Mouse (Mus musculus) gastrocnemius, adult 2 months (tissue): ENCODE data around the gene Nedd9. TPM values are rescaled to one million over a fixed set of nuclear protein-coding genes. Genes with fewer than 3 reads are reported as not detected.

Source experiments
- DNase-seq: peaks from one replicate; pipeline ENCODE4 v3.0.0; 2022
- H3K27ac ChIP-seq: fragments of 200-600 bp; 2 replicates; pipeline ENCODE4 v1.8.1; 2022; ENCODE audit warnings: mild to moderate bottlenecking
- H3K4me3 ChIP-seq: fragments of 200-600 bp; 2 replicates; pipeline ENCODE4 v1.8.1; 2022; ENCODE audit warnings: mild to moderate bottlenecking, moderate library complexity
- CTCF ChIP-seq: fragments of 200-600 bp; IDR thresholded peaks from 2 replicates; pipeline ENCODE4 v1.8.1; 2022; ENCODE audit warnings: antibody characterized with exemption, mild to moderate bottlenecking, moderate library complexity
- intact Hi-C: fragments of 180-260 bp; cut with DNase I; formaldehyde crosslinking; loops from one replicate; pipeline ENCODE4 v1.15.1; 2025
- total RNA-seq, 2 experiments: library from RNA; stranded (reverse); gene quantifications; 2 replicates each; pipeline ENCODE4 v1.2.3; 2021

Nedd9 gene
- total RNA-seq, 2 experiments from 2014 or later, result 4.2 to 11.2 TPM

DNA sequence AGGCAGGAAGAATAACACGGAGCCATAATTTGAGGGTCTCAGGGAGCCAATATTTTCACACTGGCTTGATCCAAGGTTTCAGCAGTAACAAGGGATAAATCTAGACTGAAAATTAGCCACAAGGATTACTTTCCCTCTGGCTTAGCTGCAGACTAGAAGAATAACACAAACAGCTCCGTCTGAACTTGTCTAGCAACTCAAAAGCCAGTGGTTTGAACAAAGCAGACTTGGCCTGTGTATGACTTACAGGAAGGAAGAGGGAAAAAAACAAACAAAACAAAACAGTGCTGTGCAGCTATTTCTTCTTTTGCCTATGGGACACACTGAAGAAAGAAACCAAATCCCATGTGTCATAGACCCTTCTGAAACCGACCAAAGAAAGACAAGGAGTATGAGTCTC lies 25.7 kb downstream of the Nedd9 start:
- DNase-seq, result no peak
- Histone ChIP-seq H3K4me3 (no peak overlapping the region), H3K27ac (peak overlapping the region; percentile 60)
- intact Hi-C loops, result no loop called here
- TF ChIP-seq CTCF, result no peak

- intact Hi-C loops, result loop anchor here (10.0 kb wide), 1 partner anchor 155 kb away; no protein-coding TSS in a partner anchor
- no peak overlapping the region for H3K4me3 ChIP-seq
- TF ChIP-seq CTCF, result peak; percentile 42
Observed at GRCm38 (mm10) chr13:41459683-41460286, 27.4 kb downstream of the Nedd9 start.

DNA sequence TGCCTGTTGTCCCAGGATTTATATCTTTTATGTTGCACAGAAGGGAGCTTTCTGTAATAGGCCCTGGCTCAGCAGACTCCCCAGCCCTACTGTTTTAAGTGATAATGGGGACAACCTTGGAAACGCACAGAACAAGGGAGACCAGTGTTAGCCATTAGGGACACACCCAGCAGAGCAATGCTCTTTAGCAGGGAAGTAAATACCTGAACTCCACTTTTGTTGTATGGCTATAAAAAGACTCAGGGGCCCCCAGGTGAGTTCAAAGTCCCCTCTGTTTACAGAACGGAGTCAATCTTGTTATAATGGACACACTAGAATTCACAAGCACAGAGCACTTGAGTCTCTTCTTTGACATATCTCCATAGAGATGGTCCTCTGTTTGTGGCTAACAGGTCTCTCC lies 28.5 kb downstream of the Nedd9 start:
- no peak overlapping the region for H3K4me3 ChIP-seq
- DNase-seq, result no peak
- no peak overlapping the region for H3K27ac ChIP-seq
- intact Hi-C loops, result loop anchor here (10.0 kb wide), 1 partner anchor 154 kb away; no protein-coding TSS in a partner anchor
- no peak for TF ChIP-seq CTCF

More at GRCm38 (mm10) chr13:41459683-41460286, 27.4 kb downstream of the Nedd9 start:
- DNase-seq, result no peak
- 0 out of 2 replicates have a peak overlapping the region, but pooled peaks have one; percentile 29 for H3K27ac ChIP-seq

GRCm38 (mm10) chr13:41457798-41458390 lies 29.3 kb downstream of the Nedd9 start:
- no peak for DNase-seq
- H3K4me3 ChIP-seq, result no peak overlapping the region
- intact Hi-C loops, result loop anchor here (10.0 kb wide), 1 partner anchor 153 kb away; no protein-coding TSS in a partner anchor
- no peak for TF ChIP-seq CTCF
- peak overlapping the region; percentile 35; the same call in 1 of the 2 replicates for H3K27ac ChIP-seq

GRCm38 (mm10) chr13:41457030-41457797 lies 29.9 kb downstream of the Nedd9 start:
- intact Hi-C loops, result loop anchor here (10.0 kb wide), 1 partner anchor 152 kb away; no protein-coding TSS in a partner anchor
- Histone ChIP-seq H3K27ac (peak overlapping the region; percentile 51), H3K4me3 (no peak overlapping the region)
- no peak for TF ChIP-seq CTCF
- DNase-seq, result no peak

GRCm38 (mm10) chr13:41456292-41457029 lies 30.7 kb downstream of the Nedd9 start:
- TF ChIP-seq CTCF, result no peak
- H3K4me3 ChIP-seq, result no peak overlapping the region
- peak overlapping the region; percentile 51 for H3K27ac ChIP-seq
- no peak for DNase-seq
- intact Hi-C loops, result loop anchor here (10.0 kb wide), 1 partner anchor 152 kb away; no protein-coding TSS in a partner anchor

DNA sequence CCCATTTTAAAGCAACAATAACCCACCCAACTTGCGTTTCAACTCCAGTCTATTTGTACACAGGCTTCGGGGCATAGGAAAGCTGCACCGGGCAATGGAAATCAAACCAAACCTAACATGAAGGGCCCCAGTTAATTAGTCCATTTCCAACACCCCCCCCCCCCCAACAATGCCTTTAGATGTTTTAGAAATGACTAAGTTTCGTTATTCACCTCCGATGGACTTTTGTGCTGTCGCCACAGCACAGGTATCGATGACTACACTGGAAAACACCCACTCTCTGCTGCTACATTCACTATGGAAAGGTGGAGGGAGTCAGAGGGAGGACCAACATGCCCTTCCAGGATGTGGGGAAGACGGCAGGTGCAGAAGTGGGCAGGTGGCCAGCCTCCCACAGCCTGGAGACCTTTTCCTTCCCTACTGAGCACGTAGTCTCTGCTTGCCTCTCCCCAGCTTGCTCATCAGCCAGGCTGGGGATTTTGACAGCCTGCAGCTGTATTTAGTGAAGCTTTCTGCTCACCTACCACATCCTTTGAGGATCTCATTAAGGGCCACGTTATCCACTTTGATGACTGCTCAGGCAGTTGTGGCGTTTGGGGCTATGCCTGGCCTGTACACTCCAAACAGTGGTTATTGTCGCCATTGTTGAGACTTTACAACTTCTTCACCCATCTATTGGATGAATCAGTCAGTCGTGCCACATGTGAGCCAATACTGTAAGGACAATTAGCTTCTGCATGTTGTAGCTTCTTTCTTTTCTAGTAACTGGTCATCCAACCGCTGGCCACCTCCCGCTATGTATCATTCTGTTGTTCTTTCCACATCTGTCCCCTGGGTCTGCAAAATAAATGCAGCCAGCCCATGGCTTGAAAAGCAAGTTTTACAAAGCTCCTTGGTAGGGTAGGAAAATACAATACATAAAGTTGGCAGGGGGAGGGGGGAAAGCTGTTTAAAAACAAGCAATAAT lies 33.7 kb downstream of the Nedd9 start:
- no peak for DNase-seq
- no peak overlapping the region for H3K4me3 ChIP-seq
- intact Hi-C loops, result loop anchor here (10.0 kb wide), 1 partner anchor 149 kb away; no protein-coding TSS in a partner anchor
- TF ChIP-seq CTCF, result no peak
- no peak overlapping the region for H3K27ac ChIP-seq

- intact Hi-C loops, result loop anchor here (10.0 kb wide), 1 partner anchor 146 kb away; no protein-coding TSS in a partner anchor
- no peak for DNase-seq
- no peak for TF ChIP-seq CTCF
- Histone ChIP-seq H3K27ac (no peak overlapping the region), H3K4me3 (no peak overlapping the region)
Observed at GRCm38 (mm10) chr13:41450821-41451220, 36.3 kb downstream of the Nedd9 start.

- DNase-seq, result no peak
- H3K4me3 ChIP-seq, result no peak overlapping the region
- intact Hi-C loops, result no loop called here
- H3K27ac ChIP-seq, result no peak overlapping the region
- no peak for TF ChIP-seq CTCF
Observed at GRCm38 (mm10) chr13:41449211-41449610, 38.0 kb downstream of the Nedd9 start.

DNA sequence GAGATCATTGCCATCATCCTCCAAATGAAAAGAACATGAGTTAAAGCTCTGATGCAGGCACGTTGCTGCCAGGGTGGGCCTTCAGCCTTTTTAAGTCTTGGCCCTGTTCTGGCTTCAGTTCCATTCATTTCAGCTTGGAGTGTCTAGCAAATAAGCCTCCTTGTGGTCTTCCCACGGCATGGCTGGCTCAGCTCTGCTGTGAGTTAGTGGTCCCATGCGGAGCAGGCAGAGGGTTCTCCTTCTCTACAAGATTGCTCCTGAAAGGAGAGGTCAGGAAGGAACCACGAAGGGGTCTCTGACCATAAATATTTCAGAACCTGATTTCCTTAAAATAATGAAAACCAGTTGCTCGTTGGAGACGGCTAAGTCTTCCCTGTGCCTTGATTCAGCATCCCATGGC lies 40.0 kb downstream of the Nedd9 start:
- intact Hi-C loops, result no loop called here
- no peak for TF ChIP-seq CTCF

DNA sequence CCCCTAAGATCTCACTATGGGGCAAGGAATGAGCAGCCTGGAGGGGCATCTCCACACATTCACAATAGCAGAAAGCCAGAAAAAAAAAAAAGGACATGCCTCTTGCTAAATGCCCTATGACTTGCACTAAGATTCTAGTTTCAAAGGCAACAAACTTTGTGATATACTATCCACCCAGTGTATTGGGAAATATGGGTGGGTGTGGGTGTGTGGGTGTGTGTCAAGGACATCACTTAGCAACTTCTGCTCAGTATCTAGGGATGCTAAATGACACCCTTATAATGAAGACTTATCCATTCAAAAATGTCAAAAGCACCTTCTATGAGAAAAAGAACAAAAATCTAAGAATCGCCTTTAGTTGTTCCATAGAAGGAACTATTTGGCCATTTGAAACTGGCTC lies 40.6 kb downstream of the Nedd9 start:
- intact Hi-C loops, result no loop called here
- no peak for TF ChIP-seq CTCF
- no peak for DNase-seq
- no peak overlapping the region for H3K27ac ChIP-seq
- H3K4me3 ChIP-seq, result no peak overlapping the region

More for the DNA sequence above, 40.0 kb downstream of the Nedd9 start:
- Histone ChIP-seq H3K4me3 (no peak overlapping the region), H3K27ac (no peak overlapping the region)
- no peak for DNase-seq
